Mouse (Mus musculus): Measurements from ENCODE around the gene Morc4.
A peak's percentile ranks its signal among the peaks of the same experiment; 100 is the strongest.

The Morc4 gene

GRCm38 (mm10) chrX:139870938-139871791 lies at the start of gene Morc4:
Morc4 (minus strand) TSS chrX:139871677.
- DNase-seq (ENCODE audit: low read depth), result no peak

- DNase-seq (ENCODE audit: low read depth), result no peak
Observed at GRCm38 (mm10) chrX:139920572-139920971, 49.1 kb upstream of the Morc4 start.

GRCm38 (mm10) chrX:139891387-139891786 lies 19.9 kb upstream of the Morc4 start:
- no peak for DNase-seq (ENCODE audit: low read depth)

GRCm38 (mm10) chrX:139883221-139883620 lies 11.7 kb upstream of the Morc4 start:
- no peak for DNase-seq (ENCODE audit: low read depth)

- DNase-seq (ENCODE audit: low read depth), result no peak
Observed at GRCm38 (mm10) chrX:139877936-139878335, 6.5 kb upstream of the Morc4 start.

GRCm38 (mm10) chrX:139877105-139877504 lies 5.6 kb upstream of the Morc4 start:
- DNase-seq (ENCODE audit: low read depth), result no peak

- DNase-seq (ENCODE audit: low read depth), result no peak
Observed at GRCm38 (mm10) chrX:139870300-139870711, 1.2 kb downstream of the Morc4 start.

DNA sequence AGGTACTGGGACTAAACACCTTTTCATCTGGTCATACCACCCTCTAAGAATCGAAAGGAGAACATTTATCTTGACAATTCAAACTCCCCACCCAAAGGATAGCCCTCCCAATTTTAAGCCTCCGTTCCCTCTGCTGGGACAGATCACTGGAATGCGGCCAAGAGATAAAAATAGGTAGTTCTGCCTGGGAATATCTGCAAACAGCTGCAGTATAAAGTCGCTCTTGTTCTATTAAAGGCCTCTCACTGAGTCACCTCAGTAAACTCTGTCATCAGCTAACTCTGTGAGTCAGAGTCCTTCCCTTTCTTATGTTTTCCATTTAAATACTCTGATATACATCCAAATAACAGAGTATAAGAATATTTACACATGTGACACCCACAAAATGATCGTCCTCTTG lies 12.1 kb downstream of the Morc4 start:
- no peak for DNase-seq (ENCODE audit: low read depth)

DNA sequence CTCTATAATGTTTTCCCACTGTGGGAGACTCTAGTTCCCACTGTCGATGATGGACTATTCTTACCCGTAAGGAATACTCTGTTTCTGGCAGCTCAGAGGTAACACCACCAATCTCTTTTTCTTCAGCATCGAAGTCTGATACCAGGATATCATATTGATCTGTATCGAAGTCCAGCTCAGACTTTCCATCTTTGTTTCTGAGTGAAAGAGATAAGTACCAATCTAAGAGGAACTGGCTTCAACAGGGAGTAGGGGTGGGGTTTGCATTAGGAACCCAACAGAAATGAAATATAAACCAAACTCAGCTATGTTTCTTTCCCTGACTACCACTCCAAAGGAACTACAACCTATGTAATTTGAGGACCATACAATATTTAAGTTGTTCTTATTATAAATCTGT lies 16.7 kb downstream of the Morc4 start:
- no peak for DNase-seq (ENCODE audit: low read depth)

- no peak for DNase-seq (ENCODE audit: low read depth)
Observed at GRCm38 (mm10) chrX:139841091-139841490, 30.4 kb downstream of the Morc4 start.

- no peak for DNase-seq (ENCODE audit: low read depth)
Observed at GRCm38 (mm10) chrX:139839057-139839456, 32.4 kb downstream of the Morc4 start.

- peak; percentile 58 for DNase-seq (ENCODE audit: low read depth)
Observed at GRCm38 (mm10) chrX:139832464-139832863, 39.0 kb downstream of the Morc4 start.

- no peak for DNase-seq (ENCODE audit: low read depth)
Observed at GRCm38 (mm10) chrX:139828363-139829092, 42.9 kb downstream of the Morc4 start.

DNA sequence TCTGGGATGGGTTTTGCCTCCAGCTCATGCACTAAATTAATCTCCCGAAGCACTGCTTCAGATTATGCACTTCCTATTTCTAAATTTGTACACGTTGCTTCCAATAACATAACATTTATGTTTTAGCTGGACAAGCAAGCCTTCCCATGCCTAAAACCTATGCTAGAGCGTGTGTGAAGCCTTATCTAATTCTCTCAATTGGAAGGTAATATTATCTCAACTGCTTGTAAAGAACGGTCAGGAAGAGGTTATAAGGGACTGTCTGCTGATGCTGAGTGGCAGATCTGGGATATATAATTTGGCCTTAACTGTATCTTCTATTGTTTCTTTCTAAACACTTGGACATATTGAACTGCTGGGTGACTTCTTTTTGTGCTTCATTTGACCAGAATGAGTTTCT lies 44.6 kb downstream of the Morc4 start:
- no peak for DNase-seq (ENCODE audit: low read depth)

DNA sequence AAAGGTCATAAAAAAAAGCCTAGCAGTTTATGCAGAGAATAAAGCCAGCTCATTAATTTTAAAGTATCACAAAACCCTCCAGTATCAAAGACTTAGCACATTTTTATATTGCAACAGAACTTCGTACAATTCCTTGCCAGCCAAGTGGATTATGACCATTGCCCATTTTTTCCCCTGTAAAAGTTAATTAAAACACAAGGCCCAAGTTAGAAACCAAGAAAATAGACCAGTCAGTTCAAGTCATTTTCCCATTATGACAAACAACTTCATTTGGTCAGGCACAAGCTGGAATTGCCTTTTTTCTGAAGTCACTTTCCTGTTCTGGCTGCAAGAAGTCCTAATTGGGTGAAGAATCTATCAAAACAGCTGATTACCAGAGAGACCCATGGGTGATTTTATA lies 46.1 kb downstream of the Morc4 start:
- DNase-seq (ENCODE audit: low read depth), result no peak

GRCm38 (mm10) chrX:139815201-139815600 lies 56.3 kb downstream of the Morc4 start:
- DNase-seq (ENCODE audit: low read depth), result no peak

GRCm38 (mm10) chrX:139814018-139814635 lies 57.4 kb downstream of the Morc4 start:
- DNase-seq (ENCODE audit: low read depth), result no peak

DNA sequence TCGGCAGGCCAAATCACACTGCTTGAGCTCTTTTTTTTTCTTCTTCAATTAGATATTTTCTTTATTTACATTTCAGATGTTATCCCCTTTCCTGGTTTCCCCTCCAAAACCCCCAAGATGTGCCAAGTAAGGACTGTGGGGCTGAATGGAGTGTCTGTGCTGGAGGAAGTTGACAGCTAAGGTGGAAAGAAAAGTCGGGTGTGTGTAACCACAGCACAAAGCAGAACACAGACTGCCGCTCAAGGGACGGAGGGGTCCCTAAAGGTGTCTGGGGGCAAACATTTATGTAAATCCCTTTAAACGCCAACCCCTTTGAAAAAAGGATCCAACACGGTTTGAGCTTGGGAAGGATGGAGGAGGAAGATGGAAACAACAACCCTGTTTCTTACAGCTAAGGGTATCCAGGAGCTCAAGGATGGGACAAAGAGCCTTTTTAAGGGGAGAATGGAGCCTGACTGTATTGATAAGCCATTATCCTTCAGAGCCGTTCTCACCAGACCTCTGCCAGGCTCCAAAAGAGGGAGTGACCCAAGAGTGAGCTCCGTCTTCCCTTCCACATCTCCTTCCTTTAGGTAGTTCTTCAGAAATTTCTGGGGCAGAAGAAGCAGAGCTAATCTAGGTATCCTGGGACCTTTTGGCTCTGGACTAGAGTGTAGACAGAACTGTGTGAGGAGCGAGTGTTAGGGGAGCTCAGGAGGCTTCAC lies 58.0 kb downstream of the Morc4 start:
- no peak for DNase-seq (ENCODE audit: low read depth)

DNA sequence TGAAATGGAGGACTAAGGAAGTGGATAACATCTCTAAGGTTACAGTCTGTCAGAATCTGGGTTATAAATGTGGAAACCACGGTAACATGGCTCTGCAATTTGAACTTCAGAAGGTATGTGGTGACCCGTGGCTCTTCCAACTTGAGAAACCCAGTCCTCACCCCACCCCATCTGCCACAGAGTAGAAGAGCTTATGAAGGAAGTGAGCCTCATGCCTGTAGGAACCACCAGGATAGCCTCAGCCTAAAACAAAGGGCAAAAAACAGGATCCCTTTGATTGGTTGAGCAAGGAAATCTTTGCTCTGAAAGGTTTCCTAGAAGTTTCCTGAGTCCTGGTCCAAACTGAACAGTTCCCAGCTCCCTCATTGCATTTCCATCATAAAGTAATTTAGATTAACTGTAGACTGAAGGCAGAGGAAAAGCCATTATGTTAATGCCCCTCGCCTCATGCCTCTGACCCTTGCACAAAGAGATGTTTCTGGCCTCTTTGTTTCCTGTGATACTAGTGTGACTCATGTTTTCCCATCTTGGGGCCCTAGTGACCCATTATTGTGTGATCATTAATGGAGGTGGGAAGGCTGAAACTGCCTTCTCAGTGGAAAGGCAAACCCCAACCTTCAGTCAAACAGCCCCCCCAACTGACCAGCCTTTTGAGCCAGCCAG lies 58.7 kb downstream of the Morc4 start:
- no peak for DNase-seq (ENCODE audit: low read depth)

DNA sequence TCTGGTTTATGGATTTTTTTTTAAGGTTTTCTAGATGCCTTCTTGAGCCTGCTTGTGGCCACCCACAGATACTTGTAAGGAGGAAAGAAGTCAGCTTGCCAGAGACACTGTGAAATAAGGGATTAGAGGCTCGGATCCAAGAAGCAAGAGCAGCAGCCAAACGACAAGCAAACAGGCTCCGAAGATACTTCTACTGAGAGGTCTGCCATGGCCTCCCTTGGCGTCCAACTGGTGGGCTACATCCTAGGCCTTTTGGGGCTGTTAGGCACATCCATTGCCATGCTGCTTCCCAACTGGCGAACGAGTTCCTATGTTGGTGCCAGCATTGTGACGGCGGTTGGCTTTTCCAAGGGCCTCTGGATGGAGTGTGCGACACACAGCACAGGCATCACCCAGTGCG lies 63.0 kb downstream of the Morc4 start:
- DNase-seq (ENCODE audit: low read depth), result no peak

- DNase-seq (ENCODE audit: low read depth), result no peak
Observed at GRCm38 (mm10) chrX:139808085-139808484, 63.4 kb downstream of the Morc4 start.

GRCm38 (mm10) chrX:139807391-139807790 lies 64.1 kb downstream of the Morc4 start:
- no peak for DNase-seq (ENCODE audit: low read depth)

Data from c-Kit-positive CD71-negative TER-119-negative erythroid progenitor cells, embryonic 14.5 days (primary cell).